Mouse (Mus musculus): Measurements from ENCODE around the gene Dnajc22.

GRCm38 (mm10) chr15:99138389-99138788 is 45.4 kb downstream of the Dnajc22 start:
- TF ChIP-seq POLR2A (IDR thresholded peaks at IDR 0.05; ENCODE audit: extremely low read depth, insufficient read depth, low read length) (no peak), CTCF (IDR thresholded peaks at IDR 0.05; ENCODE audit: extremely low read depth, insufficient read depth, low read length) (no peak)

Data from cortical plate, adult 2 months (tissue).